Mouse (Mus musculus): ENCODE results near the gene Adam12. TPM values are rescaled to one million over a fixed set of nuclear protein-coding genes. Genes with fewer than 3 reads are reported as not detected.

Gene Adam12
- polyA plus RNA-seq, 1 experiment from 2014 or later, result 1.0 TPM

DNA sequence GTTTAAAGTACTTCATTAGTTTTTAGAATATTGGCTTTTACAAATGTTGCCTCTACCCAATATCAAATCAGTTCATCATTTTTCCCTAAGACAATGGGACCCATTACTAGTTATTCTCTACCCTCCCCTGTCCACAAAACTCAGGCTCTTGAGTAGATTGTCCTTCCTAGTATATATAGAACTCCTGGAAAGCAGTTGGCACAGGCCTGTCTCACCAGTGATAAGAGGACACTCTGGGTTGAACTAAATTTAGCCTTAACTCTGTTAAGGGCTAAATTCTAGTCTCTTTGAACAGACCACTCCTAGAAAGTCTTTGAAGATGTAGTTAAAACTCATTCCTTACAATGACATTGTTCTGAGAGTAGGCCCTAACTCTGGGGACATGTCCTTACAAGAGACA lies 241.0 kb downstream of the Adam12 start:
- no peaks in the 10 kb centered on the region for H3K9me3 ChIP-seq (ENCODE audit: control insufficient read depth)
- TF ChIP-seq CTCF (IDR thresholded peaks at IDR 0.05; ENCODE audit: low read depth), result no peak
- H3K36me3 ChIP-seq (ENCODE audit: control insufficient read depth, insufficient read depth), result no peaks in the 10 kb centered on the region
- no peaks in the 10 kb centered on the region for H3K27me3 ChIP-seq (replicated peaks; ENCODE audit: control insufficient read depth, insufficient read depth, low read length)
- no peak overlapping the region for H3K9ac ChIP-seq (ENCODE audit: low read depth, low read length)
- H3K4me1 ChIP-seq (replicated peaks; ENCODE audit: control insufficient read depth, insufficient read depth, low read length), result no peaks in the 10 kb centered on the region
- ATAC-seq, result no peak
- no peak overlapping the region for H3K27ac ChIP-seq (ENCODE audit: low read depth, low read length)
- H3K4me2 ChIP-seq (replicated peaks; ENCODE audit: low read depth), result no peak overlapping the region
- H3K4me3 ChIP-seq (ENCODE audit: low read depth, low read length), result no peak overlapping the region

DNA sequence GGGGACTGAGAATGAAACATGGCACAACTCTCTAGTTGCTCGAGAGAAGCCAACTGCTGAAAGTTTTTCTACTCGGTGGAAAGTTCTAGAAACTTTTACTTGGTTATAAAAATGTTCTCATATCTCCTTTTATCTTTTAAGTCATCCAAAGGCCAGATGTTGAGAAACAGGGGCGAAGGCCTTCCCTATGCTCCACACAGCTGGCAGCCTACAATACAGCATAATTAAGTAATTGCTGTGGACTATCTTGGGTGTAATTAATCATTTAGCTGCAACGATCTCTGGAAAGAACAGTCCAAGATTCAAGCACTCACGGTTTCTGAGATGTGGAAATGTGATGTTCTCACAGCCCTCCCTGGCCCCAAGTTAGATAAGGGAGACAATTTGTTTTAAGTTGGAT lies 243.6 kb downstream of the Adam12 start:
- WGBS, result 29% methylated on average over 5 of the region's 5 CpGs
- ATAC-seq, result no peak
- H3K4me1 ChIP-seq (replicated peaks; ENCODE audit: control insufficient read depth, insufficient read depth, low read length), result no peaks in the 10 kb centered on the region

DNA sequence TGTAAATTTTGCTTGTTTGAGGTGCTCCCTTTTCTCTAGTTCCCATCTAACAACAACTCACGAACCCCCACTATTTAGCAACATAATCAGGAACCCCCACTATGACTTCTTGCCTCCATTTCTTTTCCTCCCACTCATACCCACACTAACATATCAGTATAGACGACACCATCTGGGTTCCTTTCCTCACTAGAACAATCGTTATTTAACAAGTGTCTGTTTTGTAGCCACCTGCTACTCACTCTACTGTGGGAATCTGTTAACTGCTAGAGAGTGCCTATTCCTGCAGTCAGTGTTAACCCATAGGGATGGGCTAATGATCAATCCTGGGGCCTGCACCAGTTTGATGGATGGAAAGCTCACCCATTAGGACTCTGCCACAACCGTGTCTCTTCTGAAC lies 245.7 kb downstream of the Adam12 start:
- no peak overlapping the region for H3K9ac ChIP-seq (ENCODE audit: low read depth, low read length)
- TF ChIP-seq CTCF (IDR thresholded peaks at IDR 0.05; ENCODE audit: low read depth), result no peak
- no peak overlapping the region for H3K4me3 ChIP-seq (ENCODE audit: low read depth, low read length)
- ATAC-seq, result no peak
- no peaks in the 10 kb centered on the region for H3K9me3 ChIP-seq (ENCODE audit: control insufficient read depth)
- no peak overlapping the region for H3K27ac ChIP-seq (ENCODE audit: low read depth, low read length)
- no peaks in the 10 kb centered on the region for H3K36me3 ChIP-seq (ENCODE audit: control insufficient read depth, insufficient read depth)
- 82% methylated on average over 4 of the region's 4 CpGs for WGBS
- H3K4me1 ChIP-seq (replicated peaks; ENCODE audit: control insufficient read depth, insufficient read depth, low read length), result no peaks in the 10 kb centered on the region
- H3K27me3 ChIP-seq (replicated peaks; ENCODE audit: control insufficient read depth, insufficient read depth, low read length), result no peaks in the 10 kb centered on the region
- H3K4me2 ChIP-seq (replicated peaks; ENCODE audit: low read depth), result no peak overlapping the region

More for the DNA sequence above, 243.6 kb downstream of the Adam12 start:
- no peaks in the 10 kb centered on the region for H3K36me3 ChIP-seq (ENCODE audit: control insufficient read depth, insufficient read depth)
- no peak overlapping the region for H3K27ac ChIP-seq (ENCODE audit: low read depth, low read length)
- H3K4me2 ChIP-seq (replicated peaks; ENCODE audit: low read depth), result no peak overlapping the region
- no peaks in the 10 kb centered on the region for H3K27me3 ChIP-seq (replicated peaks; ENCODE audit: control insufficient read depth, insufficient read depth, low read length)
- no peak overlapping the region for H3K4me3 ChIP-seq (ENCODE audit: low read depth, low read length)
- TF ChIP-seq CTCF (IDR thresholded peaks at IDR 0.05; ENCODE audit: low read depth), result no peak
- H3K9ac ChIP-seq (ENCODE audit: low read depth, low read length), result no peak overlapping the region
- no peaks in the 10 kb centered on the region for H3K9me3 ChIP-seq (ENCODE audit: control insufficient read depth)

DNA sequence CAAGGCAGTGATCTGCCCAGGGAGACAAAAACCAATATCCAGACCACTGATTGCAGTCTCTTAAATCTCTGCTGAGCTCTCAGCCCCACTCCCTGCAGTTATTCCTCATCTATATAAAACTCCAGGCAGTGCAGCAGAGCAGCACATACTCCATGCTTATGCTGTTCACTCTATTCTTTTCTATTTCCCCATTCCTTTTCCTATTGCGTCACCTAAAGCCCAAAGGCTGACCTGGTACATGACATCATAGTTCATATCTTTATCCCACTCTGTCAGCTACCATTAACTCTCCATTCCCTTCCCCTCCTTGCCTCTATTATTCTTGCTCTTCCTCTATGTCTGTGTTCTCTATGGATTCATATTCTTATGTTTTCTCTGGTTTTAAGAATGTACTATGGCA lies 246.3 kb downstream of the Adam12 start:
- Histone ChIP-seq H3K36me3 (ENCODE audit: control insufficient read depth, insufficient read depth) (no peaks in the 10 kb centered on the region), H3K4me3 (ENCODE audit: low read depth, low read length) (no peak overlapping the region), H3K9me3 (ENCODE audit: control insufficient read depth) (no peaks in the 10 kb centered on the region), H3K27ac (ENCODE audit: low read depth, low read length) (no peak overlapping the region), H3K27me3 (replicated peaks; ENCODE audit: control insufficient read depth, insufficient read depth, low read length) (no peaks in the 10 kb centered on the region), H3K4me2 (replicated peaks; ENCODE audit: low read depth) (no peak overlapping the region), H3K9ac (ENCODE audit: low read depth, low read length) (no peak overlapping the region), H3K4me1 (replicated peaks; ENCODE audit: control insufficient read depth, insufficient read depth, low read length) (no peaks in the 10 kb centered on the region)
- no peak for ATAC-seq
- no peak for TF ChIP-seq CTCF (IDR thresholded peaks at IDR 0.05; ENCODE audit: low read depth)
- 78% methylated on average over 1 of the region's 1 CpGs for WGBS

DNA sequence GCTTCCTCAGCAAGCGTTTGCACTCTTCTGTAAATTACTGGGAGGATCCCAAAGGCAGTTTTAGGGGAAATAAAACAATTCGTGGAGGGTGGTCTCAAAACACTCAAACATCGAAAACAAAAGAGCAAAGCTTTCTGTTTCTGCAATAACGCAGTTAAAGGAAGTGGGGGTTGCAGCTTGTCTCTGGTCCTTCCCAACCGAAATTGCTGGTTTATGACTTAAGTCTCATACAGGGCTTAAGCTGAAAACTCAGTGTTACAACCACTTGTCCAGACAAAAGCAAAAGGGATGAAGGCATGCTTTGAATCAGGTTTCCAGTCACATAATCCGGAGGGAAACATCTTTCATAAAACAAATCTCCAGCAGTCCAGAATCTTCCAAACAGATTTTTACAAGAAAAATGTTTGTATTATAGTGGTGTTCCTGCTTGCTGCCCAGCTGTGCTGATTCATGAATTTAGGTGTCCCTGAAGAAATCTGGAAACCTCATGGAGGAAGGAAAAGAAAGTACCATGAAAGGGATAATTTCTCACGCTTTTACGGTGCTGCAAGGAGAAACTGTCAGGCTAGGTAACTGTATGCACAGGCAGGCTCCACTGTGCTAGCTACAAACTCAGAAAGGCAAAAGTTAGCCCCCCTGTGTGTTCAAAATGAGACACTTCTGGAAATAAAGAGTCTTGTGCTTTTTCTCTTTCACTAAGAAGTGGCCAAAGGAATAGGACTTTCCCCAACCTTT lies 255.4 kb downstream of the Adam12 start:
- H3K9me3 ChIP-seq (ENCODE audit: control insufficient read depth), result no peaks in the 10 kb centered on the region
- H3K27me3 ChIP-seq (replicated peaks; ENCODE audit: control insufficient read depth, insufficient read depth, low read length), result no peaks in the 10 kb centered on the region
- H3K4me2 ChIP-seq (replicated peaks; ENCODE audit: low read depth), result no peak overlapping the region
- no peak overlapping the region for H3K27ac ChIP-seq (ENCODE audit: low read depth, low read length)
- H3K36me3 ChIP-seq (ENCODE audit: control insufficient read depth, insufficient read depth), result no peaks in the 10 kb centered on the region
- no peak overlapping the region for H3K4me3 ChIP-seq (ENCODE audit: low read depth, low read length)
- WGBS, result 39% methylated on average over 8 of the region's 8 CpGs
- ATAC-seq, result no peak
- H3K4me1 ChIP-seq (replicated peaks; ENCODE audit: control insufficient read depth, insufficient read depth, low read length), result no peaks in the 10 kb centered on the region
- no peak for TF ChIP-seq CTCF (IDR thresholded peaks at IDR 0.05; ENCODE audit: low read depth)
- no peak overlapping the region for H3K9ac ChIP-seq (ENCODE audit: low read depth, low read length)

DNA sequence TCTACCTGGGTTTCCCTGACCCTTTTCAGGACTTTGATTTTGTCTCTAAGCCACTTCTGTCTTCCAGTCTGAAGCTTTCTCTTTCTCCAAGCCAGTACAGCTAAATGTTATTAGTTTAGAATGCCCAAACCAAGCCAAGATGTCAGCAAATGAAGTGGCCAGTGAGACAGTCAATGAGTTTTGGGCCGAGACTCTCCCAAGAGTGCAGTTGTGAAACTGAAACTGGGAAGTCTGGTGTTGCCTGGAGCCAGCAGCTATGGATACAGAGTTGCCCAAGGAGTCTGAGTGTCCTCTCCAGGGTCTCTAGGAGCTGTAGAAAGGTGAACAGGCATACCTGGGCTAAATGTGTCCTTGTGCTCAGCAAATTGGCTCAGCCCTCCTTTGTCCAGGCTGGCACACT lies 260.9 kb downstream of the Adam12 start:
- TF ChIP-seq CTCF (IDR thresholded peaks at IDR 0.05; ENCODE audit: low read depth), result no peak
- H3K9me3 ChIP-seq (ENCODE audit: control insufficient read depth), result no peaks in the 10 kb centered on the region
- ATAC-seq, result no peak
- no peaks in the 10 kb centered on the region; the same call in 1 of the 2 replicates for H3K4me1 ChIP-seq (replicated peaks; ENCODE audit: control insufficient read depth, insufficient read depth, low read length)
- no peak overlapping the region for H3K27ac ChIP-seq (ENCODE audit: low read depth, low read length)
- 66% methylated on average over 1 of the region's 1 CpGs for WGBS
- H3K4me3 ChIP-seq (ENCODE audit: low read depth, low read length), result no peak overlapping the region
- no peaks in the 10 kb centered on the region for H3K27me3 ChIP-seq (replicated peaks; ENCODE audit: control insufficient read depth, insufficient read depth, low read length)
- no peaks in the 10 kb centered on the region for H3K36me3 ChIP-seq (ENCODE audit: control insufficient read depth, insufficient read depth)
- no peak overlapping the region for H3K4me2 ChIP-seq (replicated peaks; ENCODE audit: low read depth)
- H3K9ac ChIP-seq (ENCODE audit: low read depth, low read length), result no peak overlapping the region
